Mouse (Mus musculus) layer of hippocampus, postnatal 36 days (tissue): ENCODE measurements around the gene Clca4a. TPM values are rescaled to one million over a fixed set of nuclear protein-coding genes. Genes with fewer than 3 reads are reported as not detected.
"Not testable (repeated sequence)": the region's sequence is repeated elsewhere in the genome, so short reads cannot be mapped to it uniquely, and the experiment has no call there.

ENCODE experiments used
- DNase-seq, 2 experiments: peaks; one replicate each; pipeline ENCODE4 v3.0.0; 2022
- total RNA-seq, 2 experiments: library from RNA; stranded (reverse); gene quantifications; 2 replicates each; pipeline ENCODE4 v1.2.3; 2021

Gene Clca4a
- total RNA-seq: not detected

DNA sequence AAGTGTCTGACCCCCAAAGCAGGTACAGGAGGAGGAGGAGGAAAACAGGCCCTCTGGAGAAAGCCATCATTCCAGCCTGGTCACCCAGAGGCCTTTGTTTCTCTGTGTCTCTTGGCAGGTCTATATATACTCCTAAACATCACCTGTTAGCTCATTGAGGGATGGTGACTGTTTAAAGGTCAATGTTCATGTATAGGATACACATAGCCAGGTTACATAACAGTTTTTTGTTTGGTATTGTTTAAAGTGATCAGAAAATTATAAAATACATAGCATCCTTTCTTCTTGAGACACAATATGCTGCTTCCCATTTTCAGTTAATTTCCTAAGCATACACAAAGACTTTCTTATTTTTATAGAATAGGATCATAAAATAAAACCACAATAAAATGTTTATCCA, at the start of gene Clca4a:
Gene Clca4a (minus strand): TSS at position 101 of the 400 bp plus-strand sequence.
- DNase-seq: no peak

DNA sequence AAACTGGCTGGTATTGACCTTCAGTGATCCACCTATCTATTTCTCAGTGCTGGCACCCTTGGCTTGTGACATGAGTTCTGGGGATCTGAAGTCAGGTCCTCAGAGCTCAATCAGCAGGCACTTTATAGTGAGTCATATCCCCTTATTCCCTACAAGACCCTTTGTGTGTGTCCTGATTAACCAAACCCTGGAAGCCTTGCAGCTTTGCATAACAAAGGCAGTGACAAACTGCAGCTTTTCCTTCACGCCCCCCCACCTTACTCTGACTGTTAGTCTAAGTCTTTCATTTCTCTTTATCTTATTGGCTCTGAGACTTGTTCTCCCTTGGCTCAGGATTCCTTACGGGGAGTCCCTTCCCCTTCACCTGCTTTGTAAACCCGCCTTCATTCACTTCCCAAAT, 43.0 kb upstream of the Clca4a start:
- DNase-seq: no peak

DNA sequence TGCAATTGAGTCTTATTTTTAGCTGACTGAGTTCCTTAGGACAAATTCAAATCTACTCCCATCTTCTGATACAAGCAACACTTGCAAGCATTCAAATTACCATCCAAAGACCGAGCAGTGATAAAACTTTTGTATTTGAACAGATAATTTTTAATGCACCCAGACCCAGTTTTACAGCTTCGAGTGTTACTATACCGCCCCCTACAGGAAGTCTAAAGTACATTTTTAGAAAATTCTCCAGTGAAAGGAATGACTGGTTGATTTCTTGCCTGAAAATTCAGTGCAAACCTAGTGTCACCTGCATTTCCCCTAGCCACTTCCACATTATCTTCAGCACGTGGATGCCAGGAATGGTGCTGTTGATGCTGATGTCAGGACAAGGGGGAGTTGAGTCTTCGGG, 29.6 kb upstream of the Clca4a start:
- DNase-seq: no peak

DNA sequence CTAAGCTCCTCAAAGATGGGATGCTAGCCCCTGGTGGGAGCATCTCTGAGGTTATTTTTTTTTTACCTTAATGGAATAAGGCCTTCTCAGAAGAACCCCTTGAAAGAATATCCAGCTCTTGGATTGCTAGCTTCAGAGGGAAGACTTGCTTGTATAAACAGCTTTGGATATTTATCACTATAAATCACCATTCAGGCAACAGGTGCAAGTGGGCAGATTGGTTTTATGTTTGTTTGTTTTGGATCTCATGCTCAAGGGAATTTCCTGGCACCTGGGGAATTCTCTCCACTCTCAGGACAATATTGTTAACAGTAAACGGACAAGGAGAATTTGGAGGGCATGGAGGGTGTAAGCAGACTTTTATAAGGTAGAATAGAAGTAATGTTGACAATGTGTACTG, 26.1 kb upstream of the Clca4a start:
- DNase-seq: no peak

DNA sequence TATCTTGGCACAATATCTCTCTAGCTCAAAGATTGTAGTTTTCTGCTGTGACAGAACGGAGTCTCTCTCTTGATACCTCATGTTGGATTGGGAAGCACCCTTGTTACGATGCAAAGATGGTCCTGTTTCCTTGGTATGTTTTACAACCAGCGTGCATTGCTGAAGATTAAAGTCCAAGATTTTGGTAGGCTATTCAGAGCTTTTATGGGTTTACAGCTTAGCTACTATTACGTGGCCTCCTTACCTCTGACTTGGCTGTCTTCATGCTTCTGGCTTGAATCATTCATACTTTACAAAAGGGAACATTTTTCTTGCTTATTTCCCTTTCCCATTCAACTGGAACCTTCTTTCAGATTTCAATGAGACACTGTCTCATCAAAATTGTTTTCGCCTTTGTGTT, 18.2 kb upstream of the Clca4a start:
- no peak for DNase-seq

- DNase-seq: no peak
Observed at GRCm38 (mm10) chr3:144992618-144993017, 17.8 kb upstream of the Clca4a start.

DNA sequence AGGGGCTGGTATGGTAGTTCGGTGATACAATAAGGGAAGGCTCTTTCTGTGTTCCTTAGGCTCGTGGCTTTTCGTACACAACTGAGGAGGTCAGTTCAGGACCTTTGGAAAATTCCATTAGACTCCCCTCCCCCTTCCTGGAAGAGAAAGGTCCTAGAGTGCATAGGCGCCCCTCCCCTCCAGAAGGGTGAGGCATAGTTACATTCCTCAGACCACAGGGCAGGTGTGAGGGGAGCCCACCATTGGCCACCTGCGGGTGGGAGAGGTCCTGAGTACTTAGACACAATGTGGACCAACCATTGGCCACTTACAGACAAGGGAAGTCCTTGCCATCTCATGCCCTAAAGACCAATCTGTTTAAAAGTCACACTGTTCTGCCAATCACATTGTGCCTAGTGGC, 11.0 kb upstream of the Clca4a start:
- DNase-seq: no peak

DNA sequence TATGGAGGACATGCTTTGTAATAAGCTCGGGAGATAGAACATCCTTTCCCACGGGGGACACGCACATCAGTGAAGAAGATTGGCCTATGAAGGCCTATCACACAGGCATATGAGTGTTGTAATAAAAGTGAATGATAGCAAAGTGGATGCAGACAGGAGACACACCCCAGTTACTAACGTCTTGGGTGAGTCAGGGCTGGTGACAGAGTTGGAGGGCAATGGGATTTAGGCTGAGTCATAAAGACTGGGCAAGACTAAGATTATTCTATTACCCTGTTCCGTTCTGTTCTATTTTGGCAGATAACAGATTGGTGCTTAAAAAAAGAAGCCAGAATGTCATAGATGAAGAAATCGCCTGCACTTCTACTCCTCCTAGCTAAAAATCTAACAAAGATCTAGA, 5.7 kb upstream of the Clca4a start:
- no peak for DNase-seq

DNA sequence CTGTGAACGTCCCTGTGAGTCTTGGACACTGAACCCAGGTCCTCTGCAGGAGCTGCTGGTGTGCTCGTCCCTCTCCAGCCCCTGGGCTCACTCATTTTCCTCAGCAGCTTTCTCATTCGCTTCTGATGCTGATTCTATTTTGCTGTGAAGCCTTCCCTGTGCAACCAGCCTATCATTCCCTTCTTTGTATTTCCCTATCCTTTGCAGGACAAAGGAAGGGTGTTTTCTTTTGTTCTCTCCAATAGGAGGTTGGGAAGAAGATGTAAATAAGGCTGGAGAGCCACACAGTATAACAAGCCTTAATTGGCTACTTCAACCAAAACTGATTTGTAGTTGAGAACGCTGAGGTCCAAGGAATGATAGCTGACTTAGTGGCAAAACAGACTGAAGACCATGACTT, 2.8 kb upstream of the Clca4a start:
- DNase-seq: no peak

DNA sequence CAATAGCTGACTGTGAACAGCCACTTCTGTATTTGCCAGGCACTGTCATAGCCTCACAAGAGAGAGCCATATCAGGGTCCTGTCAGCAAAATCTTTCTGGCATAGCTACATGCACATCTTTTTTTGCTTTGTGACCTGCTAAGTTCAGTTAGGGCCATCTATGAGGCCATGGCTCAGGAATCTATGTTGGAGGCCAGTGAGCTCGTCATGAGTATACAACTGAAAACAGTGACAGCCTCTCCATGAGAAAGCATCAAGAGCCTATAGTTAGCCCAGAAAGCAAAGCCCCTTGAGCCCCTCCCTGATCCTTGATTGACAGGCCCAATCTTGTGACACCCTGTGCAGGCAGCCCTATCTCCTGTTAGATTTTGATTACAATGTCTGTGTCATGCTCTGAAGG, 1.2 kb upstream of the Clca4a start:
- DNase-seq: no peak

- no peak for DNase-seq
Observed at GRCm38 (mm10) chr3:144971553-144972270, 3.1 kb downstream of the Clca4a start.

DNA sequence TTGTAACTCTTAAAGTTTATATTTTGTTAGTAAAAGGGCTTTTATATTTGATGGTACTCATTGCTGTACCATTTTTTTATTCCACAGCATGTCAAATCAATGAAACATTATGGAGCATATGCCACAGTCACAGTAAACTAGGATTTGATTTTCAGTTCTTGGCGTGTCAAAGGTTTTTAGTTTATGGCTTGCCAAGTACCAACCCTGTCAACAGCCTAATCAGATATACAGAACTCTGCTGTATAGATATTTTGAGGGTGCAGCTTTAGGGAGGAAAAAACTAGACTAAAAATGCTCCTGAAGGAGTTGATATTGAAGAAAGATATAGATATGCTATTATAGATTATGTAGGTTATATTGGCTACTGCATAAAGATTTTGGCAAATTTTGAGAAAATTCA, 5.1 kb downstream of the Clca4a start:
- no peak for DNase-seq

- DNase-seq: no peak
Observed at GRCm38 (mm10) chr3:144966074-144966473, 8.8 kb downstream of the Clca4a start.

GRCm38 (mm10) chr3:144950829-144951228, 24.0 kb downstream of the Clca4a start:
- no peak for DNase-seq

DNA sequence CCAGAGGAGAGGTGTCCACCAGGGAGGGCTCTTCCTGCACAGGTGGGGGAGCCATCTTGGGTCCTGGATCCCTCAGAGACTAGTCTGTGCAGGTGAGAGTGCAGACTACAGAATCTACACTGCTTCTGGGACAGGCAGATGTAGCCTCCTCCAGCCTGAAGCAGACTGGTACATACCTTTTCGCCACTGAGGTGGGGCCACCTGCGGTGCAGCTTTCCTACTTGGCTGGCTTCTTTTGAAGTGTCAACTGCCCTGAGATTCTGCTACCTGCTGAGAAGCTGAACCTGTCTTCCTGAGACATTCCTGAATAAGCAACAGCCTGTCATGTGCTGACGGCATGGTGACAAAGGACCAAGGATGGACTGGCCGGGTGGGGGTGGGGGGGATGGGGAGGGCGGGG, 27.5 kb downstream of the Clca4a start:
- not testable (repeated sequence) for DNase-seq

DNA sequence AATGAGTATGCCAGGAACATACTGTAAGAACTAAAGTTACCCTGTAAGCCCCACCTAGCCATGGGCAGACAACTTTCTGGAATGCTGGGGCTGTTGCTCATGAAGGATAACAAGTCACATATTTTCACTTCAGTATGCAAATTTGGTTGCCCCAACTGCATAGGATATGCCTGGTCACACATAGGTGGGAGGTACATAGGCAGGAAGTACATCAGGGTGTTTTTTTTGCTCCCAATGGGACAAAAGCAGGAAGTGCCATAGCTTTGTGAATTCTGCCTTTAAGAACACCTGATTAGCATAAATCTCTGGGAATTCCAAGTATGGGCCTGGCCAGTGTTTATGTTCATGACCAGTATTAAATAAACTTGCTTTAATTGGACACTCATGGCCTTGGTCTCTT, 41.2 kb downstream of the Clca4a start:
- not testable (repeated sequence) for DNase-seq

DNA sequence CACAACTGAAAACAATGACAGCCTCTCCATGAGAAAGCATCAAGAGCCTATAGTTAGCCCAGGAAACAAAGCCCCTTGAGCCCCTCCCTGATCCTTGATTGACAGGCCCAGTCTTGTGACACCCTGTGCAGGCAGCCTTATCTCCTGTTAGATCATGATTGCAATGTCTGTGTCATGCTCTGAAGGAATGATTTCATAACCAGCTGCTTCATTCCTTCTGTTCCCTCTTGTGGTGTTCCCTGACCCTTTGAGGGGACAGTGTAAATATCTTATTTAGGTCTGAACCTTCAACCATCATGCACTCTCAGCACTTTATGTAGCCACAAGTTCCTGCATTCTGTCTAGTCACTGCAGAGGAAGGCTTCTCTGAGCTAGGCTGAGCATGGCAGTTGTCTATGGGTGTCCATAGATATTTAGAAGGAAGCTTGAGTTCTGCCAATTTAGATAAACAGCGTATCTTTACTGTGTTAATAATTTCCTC, 41.8 kb downstream of the Clca4a start:
- no peak for DNase-seq

GRCm38 (mm10) chr3:144932335-144932734, 42.5 kb downstream of the Clca4a start, which contains the start of gene Clca4b:
Clca4b (minus strand) TSS chr3:144932529.
- DNase-seq: no peak

DNA sequence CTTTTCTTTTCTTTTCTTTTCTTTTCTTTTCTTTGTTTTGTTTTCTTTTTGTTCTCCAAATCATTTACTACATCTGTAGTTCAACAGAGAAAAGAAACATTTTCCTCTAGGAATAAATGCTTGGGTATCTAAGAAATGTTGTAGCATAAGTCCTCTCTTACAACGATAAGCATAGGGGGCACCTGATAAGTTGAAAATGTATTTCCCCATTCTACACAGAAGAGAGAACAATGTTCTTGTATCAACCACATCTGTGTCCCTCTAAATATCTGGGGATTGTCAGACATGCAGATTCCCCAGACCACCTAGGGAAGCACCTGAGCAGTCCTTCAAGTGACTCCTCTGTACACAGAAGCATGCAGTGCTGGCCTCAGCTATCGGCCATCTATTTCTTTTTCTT, 60.8 kb downstream of the Clca4a start:
- DNase-seq: no peak

Other genes with a start within 250 kb of the Clca4a start
- under 1 TPM in 1 of 2 experiments, not detected in 1; 0.10 TPM for gene Clca3a1, start 214.1 kb downstream of the Clca4a start, total RNA-seq
- gene Clca3a2, start 155.6 kb downstream of the Clca4a start, total RNA-seq: not detected
- not detected for gene Clca3b, start 125.7 kb downstream of the Clca4a start, total RNA-seq
- gene Clca4b, start 42.5 kb downstream of the Clca4a start, total RNA-seq: not detected
- gene Clca1, start 57.7 kb upstream of the Clca4a start, total RNA-seq: not detected
- gene Clca2, start 124.4 kb upstream of the Clca4a start, total RNA-seq: not detected
- 10 to 100 TPM; 24.3 to 26.2 TPM for gene Odf2l, start 143.5 kb upstream of the Clca4a start, total RNA-seq